Mouse (Mus musculus) C2C12 (cell line): ENCODE measurements around the gene Acot3. TPM values are rescaled to one million over a fixed set of nuclear protein-coding genes. Genes with fewer than 3 reads are reported as not detected.
"Not testable (repeated sequence)": the region's sequence is repeated elsewhere in the genome, so short reads cannot be mapped to it uniquely, and the experiment has no call there.

Experiments
- H3K27me3 ChIP-seq: one replicate; pipeline ENCODE4 v1.6.1; 2011; ENCODE audit not compliant: control insufficient read depth, insufficient read depth, insufficient read length
- H3K36me3 ChIP-seq: one replicate; pipeline ENCODE4 v1.6.1; 2011; ENCODE audit not compliant: control insufficient read depth, insufficient read depth
- H3K4me3 ChIP-seq: one replicate; pipeline ENCODE4 v1.5.1; 2011; ENCODE audit warnings: mild to moderate bottlenecking, control low read depth; ENCODE audit not compliant: poor library complexity, insufficient read depth, severe bottlenecking
- H3K79me2 ChIP-seq: one replicate; pipeline ENCODE4 v1.6.1; 2011; ENCODE audit not compliant: control insufficient read depth, insufficient read depth
- H3K79me3 ChIP-seq: one replicate; pipeline ENCODE4 v1.6.1; 2011; ENCODE audit warnings: low read depth, control low read depth
- H3ac ChIP-seq: one replicate; pipeline ENCODE3; 2011; ENCODE audit warnings: low read depth; ENCODE audit not compliant: control insufficient read depth, insufficient read length
- CEBPB ChIP-seq: IDR thresholded peaks from one replicate; pipeline ENCODE4 v1.6.1; 2011; ENCODE audit warnings: low read depth, mild to moderate bottlenecking, control low read depth, moderate library complexity
- CTCF ChIP-seq: IDR thresholded peaks from one replicate; pipeline ENCODE4 v1.5.1; 2011; ENCODE audit not compliant: control insufficient read depth, insufficient read depth, insufficient read length
- FOSL1 ChIP-seq: IDR thresholded peaks from one replicate; pipeline ENCODE4 v1.8.0; 2011; ENCODE audit warnings: mild to moderate bottlenecking, low read length; ENCODE audit not compliant: poor library complexity, insufficient read depth, severe bottlenecking
- MAX ChIP-seq: IDR thresholded peaks from one replicate; pipeline ENCODE4 v1.6.1; 2011; ENCODE audit warnings: mild to moderate bottlenecking, control low read depth
- MYOD1 ChIP-seq: IDR thresholded peaks from one replicate; pipeline ENCODE4 v1.6.1; 2011; ENCODE audit warnings: low read depth; ENCODE audit not compliant: control insufficient read depth, insufficient read length
- MYOG ChIP-seq: IDR thresholded peaks from one replicate; pipeline ENCODE4 v1.6.1; 2011; ENCODE audit not compliant: control insufficient read depth, insufficient read length; ENCODE audit errors: extremely low read depth
- USF1 ChIP-seq: IDR thresholded peaks from one replicate; pipeline ENCODE4 v1.6.1; 2011; ENCODE audit warnings: low read depth, mild to moderate bottlenecking, control low read depth, moderate library complexity
- long read RNA-seq, 2 experiments: library from polyadenylated mRNA; unstranded; transcript quantifications; one replicate each; pipeline ENCODE4 v2.0.0; 2019 to 2020
- polyA plus RNA-seq: library from polyadenylated mRNA; unstranded; fragments of >200 nt; fragmentation: generic; extraction: Trizol; gene quantifications from one replicate; pipeline ENCODE4 v1.2.1, GENCODE M21; 2012; ENCODE audit warnings: missing spikeins

Gene Acot3
- not detected for polyA plus RNA-seq
- long read RNA-seq, experiment 1, result 0 reads
- long read RNA-seq, experiment 2, result 0 reads

DNA sequence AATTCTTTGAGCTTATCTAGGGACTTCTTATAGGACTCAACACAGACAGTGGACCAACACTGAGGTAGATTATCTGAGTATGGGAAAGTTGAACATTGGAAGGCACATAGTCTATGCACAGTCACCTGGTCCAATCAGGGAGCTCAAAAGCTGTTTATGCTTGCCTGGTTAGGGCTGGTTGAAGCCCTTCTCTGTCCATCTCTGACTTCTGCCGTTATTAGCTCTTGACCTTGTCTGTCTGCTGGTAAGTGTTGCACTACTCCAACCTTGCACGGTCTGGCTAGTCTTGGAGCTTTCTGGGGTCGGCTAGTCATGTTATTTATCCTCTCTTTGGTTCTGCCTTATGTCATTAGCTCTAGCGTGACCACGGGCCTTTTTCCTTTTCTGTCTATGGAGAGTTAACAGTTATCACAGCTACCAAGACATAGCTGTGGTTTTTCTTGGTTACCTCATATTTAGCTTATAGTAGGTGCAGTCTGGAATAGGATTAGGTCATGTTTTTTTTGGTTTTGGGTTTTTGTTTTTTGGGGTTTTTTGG is at the start of gene Acot3:
TSS of gene Acot3 (plus strand) at position 208 of the 538 bp plus-strand sequence.
- no peaks in the 10 kb centered on the region for H3K27me3 ChIP-seq
- no peaks in the 10 kb centered on the region for H3K79me3 ChIP-seq
- no peak within 1 kb of the TSS for H3ac ChIP-seq
- H3K36me3 ChIP-seq, result no peaks in the 10 kb centered on the region
- H3K4me3 ChIP-seq, result no peak within 1 kb of the TSS
- no peaks in the 10 kb centered on the region for H3K79me2 ChIP-seq
- TF ChIP-seq MYOD1 (no peak), CTCF (no peak), MAX (no peak), MYOG (no peak), CEBPB (no peak)

DNA sequence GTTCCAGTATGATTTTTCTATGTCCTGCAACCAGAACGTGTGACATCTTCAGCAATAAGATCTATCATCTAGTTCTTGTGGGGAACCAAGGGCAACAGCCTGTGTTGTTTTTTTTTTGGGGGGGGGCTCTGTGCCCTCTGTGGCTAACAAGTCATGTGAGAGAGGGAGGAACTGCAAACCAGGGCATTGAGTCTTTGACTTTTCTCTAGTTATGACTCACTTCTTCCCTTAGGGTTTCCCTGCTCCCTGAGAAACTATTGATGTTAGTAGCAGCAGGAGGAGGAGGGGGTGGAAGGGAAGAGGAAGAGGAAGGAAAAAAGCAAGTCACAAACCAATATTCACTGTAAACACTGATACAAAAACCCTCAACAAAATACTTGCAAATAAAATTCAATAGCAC is 48.1 kb upstream of the Acot3 start:
- Histone ChIP-seq H3K79me2 (no peaks in the 10 kb centered on the region), H3K79me3 (no peaks in the 10 kb centered on the region), H3K4me3 (no peak overlapping the region), H3K36me3 (no peaks in the 10 kb centered on the region), H3K27me3 (no peaks in the 10 kb centered on the region), H3ac (no peak overlapping the region)
- no peak for TF ChIP-seq MYOD1
- TF ChIP-seq USF1, result no peak
- TF ChIP-seq MAX, result no peak
- TF ChIP-seq MYOG, result no peak
- TF ChIP-seq FOSL1, result no peak
- TF ChIP-seq CTCF, result no peak
- TF ChIP-seq CEBPB, result no peak

- H3ac ChIP-seq, result no peak overlapping the region
- no peaks in the 10 kb centered on the region for H3K79me2 ChIP-seq
- no peak overlapping the region for H3K4me3 ChIP-seq
- H3K36me3 ChIP-seq, result no peaks in the 10 kb centered on the region
- no peaks in the 10 kb centered on the region for H3K79me3 ChIP-seq
- H3K27me3 ChIP-seq, result peaks cover 15% of the 10 kb centered on the region
- TF ChIP-seq USF1 (no peak), FOSL1 (no peak), MYOG (no peak), MYOD1 (no peak), CTCF (no peak), MAX (no peak), CEBPB (no peak)
These were observed 43.7 kb upstream of the Acot3 start for GRCm38 (mm10) chr12:84008251-84008650.

GRCm38 (mm10) chr12:84008729-84009128 is 43.2 kb upstream of the Acot3 start:
- Histone ChIP-seq H3ac (no peak overlapping the region), H3K36me3 (no peaks in the 10 kb centered on the region), H3K79me2 (no peaks in the 10 kb centered on the region), H3K27me3 (peaks cover 15% of the 10 kb centered on the region), H3K4me3 (no peak overlapping the region), H3K79me3 (no peaks in the 10 kb centered on the region)
- TF ChIP-seq CEBPB, result no peak
- TF ChIP-seq MYOG, result no peak
- no peak for TF ChIP-seq MYOD1
- no peak for TF ChIP-seq FOSL1
- no peak for TF ChIP-seq CTCF
- no peak for TF ChIP-seq USF1
- TF ChIP-seq MAX, result no peak

- not testable (repeated sequence) for H3K36me3 ChIP-seq, H3K79me3 ChIP-seq, H3ac ChIP-seq, H3K79me2 ChIP-seq, H3K4me3 ChIP-seq
- TF ChIP-seq CEBPB, result peak; percentile 8
- H3K27me3 ChIP-seq, result peaks cover 15% of the 10 kb centered on the region
These were observed 42.6 kb upstream of the Acot3 start, which contains the start of gene Acot1 for GRCm38 (mm10) chr12:84009171-84009965. Gene Acot1, plus strand, starts transcription at chr12:84009490.
